Mouse (Mus musculus) lung, postnatal 25 days (tissue): ENCODE results near the gene Ndufa8.

Source experiments
- DNase-seq: peaks from one replicate; pipeline ENCODE4 v3.0.0; 2022; ENCODE audit warnings: low spot score

Ndufa8 gene

DNA sequence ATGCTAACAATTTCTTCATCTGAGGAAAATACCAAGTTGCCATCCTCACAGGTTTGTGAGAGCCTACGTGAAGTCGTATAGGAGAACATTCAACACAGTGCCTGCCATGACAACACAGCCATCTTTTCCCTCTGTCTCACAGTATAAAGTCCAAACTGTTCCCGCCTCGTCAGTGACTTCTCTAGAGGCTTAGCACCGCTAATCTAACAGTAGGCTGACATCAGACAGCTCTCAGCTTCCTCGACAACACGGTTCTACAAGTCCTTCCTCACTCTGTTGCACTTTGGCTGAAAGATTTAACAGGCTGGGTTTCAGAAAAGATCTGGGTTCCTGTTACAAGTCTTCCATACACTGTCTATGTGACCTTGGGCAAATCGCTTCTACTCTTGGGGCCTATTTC, 1.0 kb downstream of the Ndufa8 start:
- DNase-seq: no peak

- DNase-seq: no peak
Observed at GRCm38 (mm10) chr2:36040872-36041271, 8.3 kb downstream of the Ndufa8 start.

GRCm38 (mm10) chr2:36039297-36039985, 9.8 kb downstream of the Ndufa8 start:
- no peak for DNase-seq

- no peak for DNase-seq
Observed at GRCm38 (mm10) chr2:36035413-36036081, 13.7 kb downstream of the Ndufa8 start.

- no peak for DNase-seq
Observed at GRCm38 (mm10) chr2:36034898-36035297, 14.3 kb downstream of the Ndufa8 start.

GRCm38 (mm10) chr2:36033966-36034365, 15.2 kb downstream of the Ndufa8 start:
- no peak for DNase-seq

DNA sequence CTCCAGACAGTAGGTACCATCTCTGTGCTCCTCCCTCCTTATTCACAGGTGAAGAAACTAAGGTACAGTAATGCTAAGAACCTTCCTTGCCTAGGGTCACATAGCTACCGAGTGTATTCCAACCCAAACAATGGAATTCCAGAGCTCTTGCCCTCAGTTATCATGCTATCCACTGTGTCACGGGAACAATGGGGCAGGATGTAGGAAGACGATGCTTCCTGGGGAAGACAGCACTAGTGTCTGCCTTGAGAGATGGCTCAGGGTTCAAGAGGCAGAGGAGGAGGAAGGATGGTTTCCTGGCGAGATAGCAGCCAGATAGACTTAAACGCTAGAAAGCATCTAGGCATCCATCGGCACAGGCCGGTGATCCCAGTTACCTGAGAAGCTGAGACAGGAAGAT, 16.3 kb downstream of the Ndufa8 start:
- no peak for DNase-seq

- peak; percentile 87 for DNase-seq
Observed at GRCm38 (mm10) chr2:36023291-36023690, 25.9 kb downstream of the Ndufa8 start.

- DNase-seq: peak; percentile 61
Observed at GRCm38 (mm10) chr2:36021385-36022159, 27.6 kb downstream of the Ndufa8 start.

DNA sequence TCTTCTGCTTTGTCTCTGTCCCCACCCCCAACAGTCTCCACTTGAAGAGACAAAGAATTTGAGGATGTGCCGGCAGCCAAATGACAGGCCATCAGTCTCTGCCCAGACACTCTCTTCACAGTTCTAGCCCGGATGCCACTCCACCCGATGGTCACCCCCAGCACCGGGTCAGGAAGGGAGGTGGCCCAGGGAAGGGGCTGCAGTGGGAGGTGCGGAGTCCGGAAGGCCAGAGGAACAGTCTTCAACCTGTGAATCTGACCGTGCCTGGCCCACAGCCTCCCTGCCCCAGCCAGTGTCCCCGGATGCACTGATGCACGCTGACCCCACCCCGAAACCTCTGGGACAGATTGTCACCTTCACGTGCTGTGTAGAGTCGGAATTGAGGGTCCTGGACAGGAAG, 36.2 kb downstream of the Ndufa8 start:
- DNase-seq: peak; percentile 51

- no peak for DNase-seq
Observed at GRCm38 (mm10) chr2:36011331-36011825, 37.8 kb downstream of the Ndufa8 start.

GRCm38 (mm10) chr2:36010579-36010978, 38.6 kb downstream of the Ndufa8 start:
- no peak for DNase-seq

DNA sequence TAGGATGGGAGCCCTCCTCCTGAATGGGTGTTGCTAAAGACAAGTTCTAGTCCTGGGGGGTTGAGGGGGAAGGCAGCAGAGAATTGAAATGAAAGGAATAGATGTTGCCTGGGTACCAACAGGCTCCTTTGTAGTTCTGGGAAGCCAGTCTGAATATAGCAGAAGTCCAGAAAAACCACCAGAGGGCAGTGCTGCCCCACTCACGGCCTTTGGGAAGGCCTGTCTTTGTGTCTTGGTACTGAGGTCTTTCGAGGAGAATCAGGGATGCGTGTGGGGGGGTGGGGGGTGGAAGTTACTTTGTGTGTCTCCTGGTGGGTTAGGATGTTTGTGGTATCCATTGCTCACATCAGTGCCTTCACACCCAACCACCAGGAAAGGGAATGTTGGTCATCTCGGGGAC, 39.8 kb downstream of the Ndufa8 start:
- DNase-seq: peak; percentile 59

GRCm38 (mm10) chr2:36008071-36008470, 41.1 kb downstream of the Ndufa8 start:
- DNase-seq: peak; percentile 43

DNA sequence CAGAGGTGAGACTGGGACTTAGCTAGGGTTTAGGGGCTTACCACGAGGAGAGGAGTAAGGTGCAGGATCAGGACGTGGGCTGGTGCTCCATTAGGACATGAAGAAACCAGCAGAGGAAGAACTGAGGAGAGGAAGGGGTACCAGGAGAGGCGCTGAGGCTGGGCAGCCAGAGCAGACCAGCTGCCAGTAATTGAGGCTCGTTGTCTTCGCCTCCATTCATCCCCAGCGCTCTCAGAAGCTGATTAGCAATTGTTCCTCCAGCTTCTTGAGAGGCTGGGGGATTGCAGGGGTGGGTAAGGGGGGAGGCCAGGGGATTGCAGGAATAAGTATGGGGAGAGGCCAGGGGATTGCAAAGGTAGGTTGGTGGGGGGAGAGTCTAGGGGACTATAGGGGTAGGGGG, 47.0 kb downstream of the Ndufa8 start:
- DNase-seq: no peak

DNA sequence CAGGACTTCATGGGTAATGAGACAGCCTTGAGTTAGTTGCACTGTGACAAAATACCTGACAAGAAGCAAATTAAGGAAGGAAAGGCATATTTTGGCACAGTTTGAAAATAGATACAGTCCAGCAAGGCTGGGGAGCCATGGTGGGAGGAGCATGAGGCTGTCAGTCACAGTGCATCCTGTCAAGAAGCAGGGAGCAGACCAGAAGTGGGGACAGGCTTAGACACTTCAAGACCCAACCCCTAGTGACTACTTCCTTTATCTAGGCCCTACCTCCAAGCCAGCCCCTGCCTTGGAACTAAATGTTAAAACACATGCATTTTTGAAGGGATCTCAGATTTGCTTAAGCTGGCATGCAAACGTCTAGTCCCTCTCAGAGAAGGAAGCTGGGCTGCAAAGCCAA, 48.8 kb downstream of the Ndufa8 start:
- DNase-seq: no peak

- DNase-seq: no peak
Observed at GRCm38 (mm10) chr2:35999212-35999611, 50.0 kb downstream of the Ndufa8 start.

- no peak for DNase-seq
Observed at GRCm38 (mm10) chr2:35998416-35998815, 50.8 kb downstream of the Ndufa8 start.

DNA sequence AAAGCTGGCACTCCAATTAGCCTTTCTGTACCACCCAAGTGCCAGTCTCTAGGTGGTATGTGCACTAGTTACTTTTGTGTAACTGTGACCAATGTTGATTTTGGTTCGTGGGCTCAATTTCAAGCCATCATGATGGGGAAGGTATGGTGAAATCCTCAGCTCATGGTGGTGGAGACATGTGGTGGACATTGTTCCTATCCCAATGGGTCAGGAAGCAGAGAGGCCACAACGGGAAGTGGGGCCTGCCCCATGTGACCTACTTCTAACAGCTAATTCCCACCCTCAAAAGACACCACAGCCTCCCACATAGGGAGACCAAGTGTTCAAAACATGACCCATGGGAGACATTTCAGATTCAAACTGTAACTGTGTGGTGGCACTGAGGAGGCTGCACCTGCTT, 52.5 kb downstream of the Ndufa8 start:
- DNase-seq: no peak

GRCm38 (mm10) chr2:35994303-35994702, 54.9 kb downstream of the Ndufa8 start:
- no peak for DNase-seq

- no peak for DNase-seq
Observed at GRCm38 (mm10) chr2:35993481-35993880, 55.7 kb downstream of the Ndufa8 start.

DNA sequence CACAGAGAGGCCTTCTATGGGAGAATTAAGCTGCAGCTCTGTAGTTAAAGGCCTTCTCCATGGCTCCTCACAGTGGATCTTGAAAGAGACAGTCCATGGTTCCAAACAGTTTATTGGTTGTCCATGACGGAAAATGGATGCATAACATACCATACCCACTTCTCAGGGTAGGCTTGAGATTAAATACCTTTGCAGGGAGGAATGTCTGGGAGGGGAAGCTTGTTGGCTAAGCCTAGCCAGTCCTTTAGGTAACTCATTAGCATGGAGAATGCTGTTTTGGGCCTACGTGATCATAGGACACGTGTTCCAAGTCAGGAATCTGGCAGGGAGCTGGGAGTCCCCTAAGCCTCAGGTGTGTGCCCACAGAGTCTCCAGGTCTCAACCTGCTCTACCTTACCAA, 56.9 kb downstream of the Ndufa8 start:
- DNase-seq: no peak
